Mouse (Mus musculus) neural tube, embryonic 12.5 days (tissue): ENCODE data around the gene Map3k12. TPM values are rescaled to one million over a fixed set of nuclear protein-coding genes. Genes with fewer than 3 reads are reported as not detected.

Experiments used
- ATAC-seq: fragments of 200-750 bp; cut with Nextera tagmentation; 2 replicates; pipeline ENCODE4 v1.8.0; 2017; ENCODE audit warnings: low read depth, mild to moderate bottlenecking, moderate TSS enrichment, moderate library complexity; ENCODE audit not compliant: low FRiP score
- H3K27ac ChIP-seq: fragments of 300-500 bp; sonication (generic); 2 replicates; pipeline ENCODE4 v1.5.1; 2016
- H3K27me3 ChIP-seq: fragments of 300-500 bp; sonication (generic); replicated peaks from 2 replicates; pipeline ENCODE4 v1.6.1; 2016; ENCODE audit warnings: mild to moderate bottlenecking
- H3K36me3 ChIP-seq: fragments of 300-500 bp; sonication (generic); 2 replicates; pipeline ENCODE4 v1.6.1; 2016; ENCODE audit warnings: mild to moderate bottlenecking
- H3K4me1 ChIP-seq: fragments of 300-500 bp; sonication (generic); 2 replicates; pipeline ENCODE4 v1.6.1; 2016
- H3K4me2 ChIP-seq: fragments of 300-500 bp; sonication (generic); replicated peaks from 2 replicates; pipeline ENCODE4 v1.6.1; 2016; ENCODE audit warnings: mild to moderate bottlenecking
- H3K4me3 ChIP-seq: fragments of 300-500 bp; sonication (generic); 2 replicates; pipeline ENCODE4 v1.5.1; 2016
- H3K9ac ChIP-seq: fragments of 300-500 bp; sonication (generic); 2 replicates; pipeline ENCODE4 v1.6.1; 2016; ENCODE audit warnings: mild to moderate bottlenecking
- H3K9me3 ChIP-seq: fragments of 300-500 bp; sonication (generic); 2 replicates; pipeline ENCODE4 v1.6.1; 2016; ENCODE audit warnings: mild to moderate bottlenecking
- WGBS: fragments of 180-500 bp; shearing (Covaris S2); methylation state at CpG from one replicate; pipeline ENCODE4 v1.1.7; 2016; 5-methylcytosine and 5-hydroxymethylcytosine counted together
- polyA plus RNA-seq: library from polyadenylated mRNA; unstranded; fragments of >200 nt; fragmentation: Nextera tagmentation; extraction: Ambion mirVana; gene quantifications from 2 replicates; pipeline ENCODE4 v1.2.1, GENCODE M21; 2016

Map3k12 gene
- polyA plus RNA-seq, 1 experiment from 2014 or later, result 51.9 TPM

DNA sequence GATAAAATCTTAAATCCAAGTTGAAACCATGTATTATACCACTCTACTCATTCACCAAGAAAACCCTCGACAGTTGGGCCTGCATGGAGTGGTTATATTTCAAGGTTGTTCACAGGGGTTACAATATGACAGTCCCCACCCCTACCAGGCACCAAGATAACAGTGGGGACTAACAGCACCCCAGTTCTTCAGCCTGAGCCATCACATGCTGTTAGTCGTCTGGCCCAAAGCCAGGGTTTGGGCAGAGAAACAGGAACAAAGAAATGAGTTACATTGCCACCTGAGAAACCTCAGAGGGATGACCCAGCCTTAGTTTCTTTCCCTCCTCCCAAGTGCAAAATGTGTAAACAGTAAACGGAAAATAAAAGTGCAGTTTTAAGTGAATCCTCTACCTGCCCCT is 17.5 kb downstream of the Map3k12 start:
- no peaks in the 10 kb centered on the region for H3K27me3 ChIP-seq
- H3K4me2 ChIP-seq, result no peak overlapping the region
- no peak for ATAC-seq
- 80% methylated on average over 3 of the region's 3 CpGs for WGBS
- H3K9me3 ChIP-seq, result no peaks in the 10 kb centered on the region
- H3K9ac ChIP-seq, result no peak overlapping the region
- H3K4me3 ChIP-seq, result no peak overlapping the region
- H3K4me1 ChIP-seq, result no peaks in the 10 kb centered on the region
- peaks cover 87% of the 10 kb centered on the region for H3K36me3 ChIP-seq
- no peak overlapping the region for H3K27ac ChIP-seq

DNA sequence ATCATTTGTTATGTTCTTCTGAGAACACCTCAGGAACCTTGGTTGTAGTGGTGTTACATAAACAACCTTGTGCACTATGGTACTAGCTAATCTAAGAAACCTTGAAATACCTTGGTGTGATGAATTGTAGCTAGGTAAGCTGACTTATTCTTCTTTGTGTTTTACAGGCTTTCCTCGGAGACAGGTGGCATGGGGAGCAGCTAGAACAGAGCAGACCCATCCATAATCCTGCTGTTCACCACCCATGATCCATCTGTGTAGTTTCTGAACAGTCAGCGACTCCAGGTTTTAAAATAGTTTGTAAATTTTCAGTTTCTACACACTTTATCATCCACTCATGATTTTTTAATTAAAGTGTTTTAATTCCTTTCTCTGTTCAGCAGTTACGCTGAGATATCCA is 18.5 kb downstream of the Map3k12 start:
- Histone ChIP-seq H3K9me3 (no peaks in the 10 kb centered on the region), H3K4me2 (no peak overlapping the region), H3K9ac (no peak overlapping the region), H3K4me3 (no peak overlapping the region), H3K27me3 (no peaks in the 10 kb centered on the region), H3K4me1 (no peaks in the 10 kb centered on the region), H3K27ac (no peak overlapping the region), H3K36me3 (peaks cover 85% of the 10 kb centered on the region)
- ATAC-seq, result no peak
- WGBS, result 93% methylated on average over 3 of the region's 3 CpGs

DNA sequence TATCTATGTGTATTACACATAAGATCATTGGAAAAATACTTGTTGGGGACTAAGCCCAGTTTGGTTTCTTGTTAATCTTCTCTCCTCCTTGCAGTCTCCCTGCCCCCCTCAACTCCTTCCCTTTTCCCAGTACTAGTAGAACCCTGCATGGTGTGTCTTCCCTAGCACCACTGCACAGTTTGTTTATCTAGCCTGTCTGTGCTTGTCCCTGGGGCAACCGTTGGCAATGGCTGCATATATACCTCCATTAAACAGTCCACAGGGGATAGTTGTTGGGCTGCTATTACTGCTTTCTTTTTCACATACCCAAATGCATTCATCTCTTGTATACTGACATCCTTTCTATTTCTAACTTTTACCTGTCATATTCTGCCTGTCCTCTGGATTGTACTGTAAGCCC is 29.2 kb downstream of the Map3k12 start:
- Histone ChIP-seq H3K27ac (no peak overlapping the region), H3K4me2 (no peak overlapping the region), H3K36me3 (peaks cover 85% of the 10 kb centered on the region), H3K9me3 (no peaks in the 10 kb centered on the region), H3K9ac (no peak overlapping the region), H3K27me3 (no peaks in the 10 kb centered on the region), H3K4me3 (no peak overlapping the region), H3K4me1 (no peaks in the 10 kb centered on the region)
- no peak for ATAC-seq
- WGBS, result 81% methylated on average over 1 of the region's 1 CpGs

DNA sequence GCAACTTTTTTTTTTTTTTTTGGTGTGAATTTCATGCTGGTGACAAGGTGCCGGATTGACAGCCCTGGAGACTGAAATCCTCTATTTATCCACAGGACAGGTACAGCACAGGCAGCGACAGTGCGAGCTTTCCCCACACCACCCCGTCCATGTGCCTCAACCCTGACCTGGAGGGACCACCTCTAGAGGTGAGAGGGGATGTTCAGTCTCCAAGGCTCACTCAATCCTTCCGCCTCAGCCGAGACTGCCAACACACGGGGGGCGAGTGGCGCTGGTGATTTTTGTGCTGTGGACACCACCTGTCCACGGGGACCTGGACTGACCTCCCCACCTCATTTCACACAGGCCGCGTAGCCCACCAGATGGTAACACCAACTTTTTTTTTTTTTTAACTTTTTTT is 31.0 kb downstream of the Map3k12 start:
- no peak overlapping the region for H3K4me2 ChIP-seq
- no peak for ATAC-seq
- H3K9ac ChIP-seq, result no peak overlapping the region
- WGBS, result 93% methylated on average over 12 of the region's 12 CpGs
- H3K27ac ChIP-seq, result no peak overlapping the region
- peaks cover 87% of the 10 kb centered on the region for H3K36me3 ChIP-seq
- no peaks in the 10 kb centered on the region for H3K9me3 ChIP-seq
- H3K27me3 ChIP-seq, result no peaks in the 10 kb centered on the region
- no peaks in the 10 kb centered on the region for H3K4me1 ChIP-seq
- H3K4me3 ChIP-seq, result no peak overlapping the region

DNA sequence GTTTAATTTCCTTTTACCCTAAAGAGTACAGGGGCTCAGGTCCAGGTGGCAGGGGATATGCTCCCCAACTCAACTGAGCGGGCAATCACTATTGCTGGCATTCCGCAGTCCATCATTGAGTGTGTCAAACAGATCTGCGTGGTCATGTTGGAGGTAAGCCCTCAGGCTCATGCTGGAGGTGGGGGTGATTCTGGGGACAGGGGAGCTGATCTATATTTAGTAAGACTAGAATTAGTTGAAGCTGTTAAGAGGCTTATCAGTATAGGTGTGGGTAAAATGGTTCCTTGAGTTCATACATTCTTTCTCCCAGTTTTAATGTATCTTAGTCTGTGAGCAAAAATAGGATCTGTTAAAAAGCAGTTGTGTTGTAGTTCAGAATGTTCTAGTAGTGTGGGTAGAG is 33.7 kb downstream of the Map3k12 start:
- Histone ChIP-seq H3K27ac (no peak overlapping the region), H3K27me3 (no peaks in the 10 kb centered on the region), H3K4me2 (no peak overlapping the region), H3K36me3 (peaks cover 82% of the 10 kb centered on the region), H3K9ac (no peak overlapping the region), H3K9me3 (no peaks in the 10 kb centered on the region), H3K4me1 (no peaks in the 10 kb centered on the region), H3K4me3 (no peak overlapping the region)
- ATAC-seq, result no peak
- 92% methylated on average over 3 of the region's 3 CpGs for WGBS

DNA sequence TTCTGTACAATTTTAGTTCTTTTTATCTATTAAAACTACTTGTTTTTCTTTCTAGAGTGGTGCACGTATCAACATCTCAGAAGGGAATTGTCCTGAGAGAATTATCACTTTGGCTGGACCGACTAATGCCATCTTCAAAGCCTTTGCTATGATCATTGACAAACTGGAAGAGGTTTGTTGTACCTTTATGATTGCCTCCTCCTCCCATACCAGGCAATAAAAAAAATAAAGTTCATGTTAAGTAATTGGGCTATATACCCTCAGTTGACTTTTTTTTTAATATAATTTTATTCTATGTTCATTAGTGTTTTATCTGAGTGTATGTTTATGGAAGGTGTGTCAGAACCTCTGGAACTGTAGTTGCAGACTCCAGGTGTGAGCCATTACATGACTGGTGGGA is 42.3 kb downstream of the Map3k12 start:
- Histone ChIP-seq H3K4me2 (no peak overlapping the region), H3K27me3 (no peaks in the 10 kb centered on the region), H3K9ac (no peak overlapping the region), H3K9me3 (no peaks in the 10 kb centered on the region), H3K27ac (no peak overlapping the region), H3K4me3 (no peak overlapping the region), H3K4me1 (peaks cover 8% of the 10 kb centered on the region; the same call in 1 of the 2 replicates), H3K36me3 (peaks cover 52% of the 10 kb centered on the region)
- no peak for ATAC-seq
- WGBS, result 93% methylated on average over 2 of the region's 2 CpGs

DNA sequence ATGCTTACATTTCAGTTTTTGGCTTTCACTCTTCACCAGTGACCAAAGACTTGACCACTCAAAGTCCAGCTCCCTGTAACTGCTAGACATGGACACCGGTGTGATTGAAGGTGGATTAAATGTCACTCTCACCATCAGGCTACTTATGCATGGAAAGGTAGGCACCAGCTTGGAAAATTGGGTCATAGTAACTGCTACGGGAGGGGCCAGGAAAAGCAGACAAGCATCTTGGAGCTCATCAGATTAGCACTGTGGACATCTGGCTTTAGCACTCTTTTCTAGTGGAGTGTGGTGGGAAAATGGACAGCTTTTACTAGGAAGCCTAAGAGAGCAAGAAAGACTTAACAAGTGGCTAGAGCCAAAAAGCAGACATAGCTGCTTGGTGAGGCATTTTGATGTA is 43.6 kb downstream of the Map3k12 start:
- 83% methylated on average over 2 of the region's 2 CpGs for whole genome bisulfite sequencing
- H3K36me3 ChIP-seq, result peaks cover 41% of the 10 kb centered on the region

DNA sequence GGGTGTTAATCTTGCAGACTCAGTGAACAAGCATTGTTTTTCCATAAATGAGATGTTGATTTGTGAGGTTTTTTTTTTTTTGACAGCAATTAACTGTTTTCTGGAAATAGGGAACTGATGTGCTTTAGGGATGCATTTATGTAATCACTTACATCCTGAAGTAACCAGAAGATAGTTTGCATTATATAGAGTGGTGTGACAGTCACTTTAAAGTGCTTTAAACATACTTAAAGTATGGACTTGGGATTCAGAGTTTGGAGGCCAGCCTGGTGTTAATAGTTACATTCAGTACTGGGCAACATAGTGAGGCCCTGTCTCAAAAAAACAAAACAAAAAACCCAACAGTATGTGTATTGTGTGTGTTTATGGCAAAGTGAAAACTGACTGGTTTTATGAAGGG is 45.1 kb downstream of the Map3k12 start:
- H3K27me3 ChIP-seq, result no peaks in the 10 kb centered on the region
- H3K9ac ChIP-seq, result peak overlapping the region; percentile 92
- no peak for ATAC-seq
- H3K4me2 ChIP-seq, result peak overlapping the region; percentile 73
- peaks cover 8% of the 10 kb centered on the region; the same call in 1 of the 2 replicates for H3K4me1 ChIP-seq
- no peak overlapping the region for H3K27ac ChIP-seq
- peak overlapping the region; percentile 76 for H3K4me3 ChIP-seq
- H3K9me3 ChIP-seq, result no peaks in the 10 kb centered on the region
- H3K36me3 ChIP-seq, result peaks cover 29% of the 10 kb centered on the region

More for the DNA sequence above, 43.6 kb downstream of the Map3k12 start:
- H3K9ac ChIP-seq, result no peak overlapping the region
- no peak overlapping the region for H3K27ac ChIP-seq
- no peaks in the 10 kb centered on the region for H3K27me3 ChIP-seq
- no peaks in the 10 kb centered on the region for H3K9me3 ChIP-seq
- 0 out of 2 replicates have a peak overlapping the region, but pooled peaks have one; percentile 73 for H3K4me2 ChIP-seq
- H3K4me1 ChIP-seq, result peaks cover 8% of the 10 kb centered on the region; the same call in 1 of the 2 replicates
- no peak for ATAC-seq
- H3K4me3 ChIP-seq, result no peak overlapping the region

DNA sequence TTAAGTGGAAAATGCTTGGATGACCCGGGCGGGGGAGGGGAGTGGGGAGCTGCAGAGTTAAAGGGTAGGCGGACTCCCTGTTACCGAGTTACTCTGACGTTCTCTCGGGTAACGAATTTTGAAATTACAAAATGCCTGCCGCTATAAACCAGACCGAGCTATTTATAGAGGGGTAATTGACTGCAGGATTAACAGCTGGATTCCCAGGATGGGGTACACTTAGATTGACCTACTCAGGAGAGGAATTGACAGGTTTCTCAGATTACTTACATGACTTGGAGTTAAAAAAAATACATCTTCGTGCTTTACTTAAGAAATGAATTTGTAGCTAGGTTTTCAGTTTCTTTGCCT is 45.6 kb downstream of the Map3k12 start:
- H3K4me3 ChIP-seq, result peak overlapping the region; percentile 76
- H3K27me3 ChIP-seq, result no peaks in the 10 kb centered on the region
- no peaks in the 10 kb centered on the region for H3K9me3 ChIP-seq
- H3K4me2 ChIP-seq, result peak overlapping the region; percentile 73
- H3K9ac ChIP-seq, result peak overlapping the region; percentile 92
- peaks cover 8% of the 10 kb centered on the region; the same call in 1 of the 2 replicates for H3K4me1 ChIP-seq
- ATAC-seq, result no peak
- no peak overlapping the region; the same call in 1 of the 2 replicates for H3K27ac ChIP-seq
- WGBS, result under 1% methylated on average over 10 of the region's 10 CpGs
- peaks cover 24% of the 10 kb centered on the region for H3K36me3 ChIP-seq

DNA sequence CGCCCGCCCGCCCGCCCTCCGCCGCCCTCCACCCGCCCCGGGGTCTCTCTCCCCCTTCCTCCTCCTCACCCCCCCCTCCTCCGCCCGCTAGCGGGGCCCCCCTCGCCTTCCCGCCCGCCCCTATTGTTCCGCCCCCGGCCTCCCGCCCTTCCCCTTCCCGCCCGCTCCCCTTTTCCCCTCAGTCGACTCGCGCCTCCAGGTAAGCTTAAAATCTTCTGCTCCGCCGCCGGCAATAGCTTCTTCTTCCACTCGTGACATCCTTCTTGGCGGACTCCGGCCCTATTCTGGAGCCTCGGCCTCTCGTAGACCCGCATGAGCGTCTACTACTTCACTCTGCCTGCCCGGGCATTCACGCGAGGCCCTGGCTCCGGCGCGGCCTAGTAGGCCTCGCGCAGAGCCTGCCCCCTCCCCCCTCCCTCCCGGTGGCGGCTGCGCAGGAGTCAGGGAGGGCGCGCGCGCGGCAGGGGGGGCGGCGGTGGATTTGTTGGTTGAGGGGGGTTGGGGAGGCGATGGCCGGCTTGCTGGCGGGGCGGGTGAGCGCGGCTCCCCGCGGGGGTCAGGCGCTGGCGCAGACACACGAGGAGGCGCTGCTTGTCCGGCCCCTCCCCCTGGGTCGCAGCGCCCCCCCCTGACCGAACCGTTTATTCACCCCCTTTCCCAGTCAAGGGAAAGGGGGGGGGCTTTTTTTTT is 46.1 kb downstream of the Map3k12 start:
- no peaks in the 10 kb centered on the region for H3K9me3 ChIP-seq
- H3K27me3 ChIP-seq, result no peaks in the 10 kb centered on the region
- peaks cover 19% of the 10 kb centered on the region for H3K36me3 ChIP-seq
- peak; percentile 79 for ATAC-seq
- peak overlapping the region; percentile 92 for H3K9ac ChIP-seq
- H3K4me1 ChIP-seq, result peaks cover 8% of the 10 kb centered on the region; the same call in 1 of the 2 replicates
- H3K4me3 ChIP-seq, result peak overlapping the region; percentile 76
- peak overlapping the region; percentile 95 for H3K27ac ChIP-seq
- 0% methylated on average over 48 of the region's 67 CpGs for WGBS
- peak overlapping the region; percentile 73 for H3K4me2 ChIP-seq

DNA sequence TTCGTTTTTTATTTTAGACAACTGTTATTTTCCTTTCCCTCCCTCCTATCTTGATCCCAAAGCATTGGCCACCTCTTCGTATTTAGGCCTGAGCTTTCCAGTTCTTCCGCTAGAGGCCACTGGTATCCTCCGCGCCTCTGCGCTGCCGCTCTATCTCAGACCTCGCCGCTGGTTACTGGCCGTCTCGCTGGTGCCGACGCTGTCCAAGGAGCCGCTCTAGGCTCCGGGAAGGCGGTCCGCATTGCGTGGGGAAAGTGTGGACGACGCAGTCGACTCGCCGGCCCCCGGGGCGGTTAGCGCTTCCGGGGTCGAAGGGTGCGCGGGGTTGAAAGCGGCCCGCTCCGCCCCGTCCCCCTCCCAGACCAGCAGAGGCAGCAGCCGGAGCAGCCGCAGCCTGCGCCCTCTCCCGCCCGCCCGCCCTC is 46.7 kb downstream of the Map3k12 start, which contains the start of gene Pcbp2:
Pcbp2 (plus strand) TSS at position 357 of the 422 bp plus-strand sequence.
- Histone ChIP-seq H3K4me1 (peaks cover 8% of the 10 kb centered on the region; the same call in 1 of the 2 replicates), H3K4me2 (peak within 1 kb of the TSS; percentile 73), H3K27me3 (no peaks in the 10 kb centered on the region), H3K36me3 (peaks cover 13% of the 10 kb centered on the region), H3K4me3 (peak within 1 kb of the TSS; percentile 76), H3K9ac (peak within 1 kb of the TSS; percentile 92), H3K9me3 (no peaks in the 10 kb centered on the region), H3K27ac (peak within 1 kb of the TSS; percentile 95)
- WGBS, result under 1% methylated on average over 36 of the region's 40 CpGs
- ATAC-seq, result peak; percentile 99

DNA sequence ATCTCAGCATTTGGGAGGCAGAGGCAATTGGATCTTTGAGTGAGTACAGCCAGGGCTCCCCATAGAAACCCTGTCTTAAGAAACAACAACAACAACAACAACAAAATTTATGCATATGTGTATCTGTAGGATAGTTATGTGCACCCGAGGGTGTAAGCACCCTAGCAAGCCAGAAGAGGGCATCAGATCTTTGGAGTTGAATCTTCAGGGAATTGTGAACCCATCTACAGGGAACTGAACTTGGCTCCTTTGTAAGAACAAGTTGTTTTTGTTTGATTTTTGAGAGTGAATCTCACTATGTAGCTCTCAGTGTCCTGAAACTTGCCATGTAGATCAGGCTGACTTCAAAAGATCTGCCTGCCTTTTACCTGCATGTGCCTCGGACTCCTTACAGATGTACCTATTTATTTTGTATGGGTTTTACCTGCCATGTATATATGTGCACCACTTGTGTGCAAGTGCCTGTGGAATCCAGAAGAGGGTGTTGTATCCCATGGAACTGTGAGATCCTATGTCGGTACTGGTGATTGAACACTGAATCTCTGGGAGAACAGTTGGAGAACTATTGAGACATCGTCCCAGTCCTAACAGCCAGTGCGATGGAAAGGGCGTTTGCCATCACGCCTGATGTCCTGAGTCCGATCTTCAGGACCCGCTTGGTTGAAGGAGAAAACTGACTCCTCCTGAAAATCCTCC is 48.0 kb downstream of the Map3k12 start:
- Histone ChIP-seq H3K4me1 (peaks cover 8% of the 10 kb centered on the region; the same call in 1 of the 2 replicates), H3K4me3 (no peak overlapping the region), H3K9ac (no peak overlapping the region), H3K27me3 (no peaks in the 10 kb centered on the region), H3K36me3 (no peaks in the 10 kb centered on the region), H3K9me3 (no peaks in the 10 kb centered on the region), H3K27ac (no peak overlapping the region), H3K4me2 (no peak overlapping the region)
- WGBS, result 97% methylated on average over 9 of the region's 9 CpGs
- ATAC-seq, result no peak
